Mouse (Mus musculus) B cell, adult 2 months (primary cell): ENCODE data around the gene D630039A03Rik.
A peak's percentile ranks its signal among the peaks of the same experiment; 100 is the strongest.

Experiments
- DNase-seq, 2 experiments: peaks; one replicate each; pipeline ENCODE4 v3.0.0; 2022

Gene D630039A03Rik

GRCm38 (mm10) chr4:57886066-57886887, 29.8 kb downstream of the D630039A03Rik start:
- peak; percentile 20 to 34 for DNase-seq

- DNase-seq, result no peak
Observed at GRCm38 (mm10) chr4:57885186-57885585, 30.9 kb downstream of the D630039A03Rik start.

- DNase-seq, result no peak
Observed at GRCm38 (mm10) chr4:57884511-57884910, 31.6 kb downstream of the D630039A03Rik start.

- DNase-seq, result no peak
Observed at GRCm38 (mm10) chr4:57883520-57884421, 32.3 kb downstream of the D630039A03Rik start.

GRCm38 (mm10) chr4:57879804-57880357, 36.2 kb downstream of the D630039A03Rik start:
- DNase-seq, result peak; percentile 87

GRCm38 (mm10) chr4:57879137-57879536, 37.0 kb downstream of the D630039A03Rik start:
- DNase-seq, result no peak

- peak; percentile 62 to 66 for DNase-seq
Observed at GRCm38 (mm10) chr4:57867454-57867853, 48.6 kb downstream of the D630039A03Rik start.

GRCm38 (mm10) chr4:57866990-57867389, 49.1 kb downstream of the D630039A03Rik start:
- peak; percentile 45 to 47 for DNase-seq

- DNase-seq, result no peak
Observed at GRCm38 (mm10) chr4:57866088-57866487, 50.0 kb downstream of the D630039A03Rik start.

GRCm38 (mm10) chr4:57862269-57862986, 53.7 kb downstream of the D630039A03Rik start:
- DNase-seq, result peak; percentile 69 to 72

GRCm38 (mm10) chr4:57861856-57862255, 54.2 kb downstream of the D630039A03Rik start:
- no peak for DNase-seq

- no peak for DNase-seq
Observed at GRCm38 (mm10) chr4:57861166-57861565, 54.9 kb downstream of the D630039A03Rik start.

- no peak for DNase-seq
Observed at GRCm38 (mm10) chr4:57860204-57860611, 55.9 kb downstream of the D630039A03Rik start.
